Mouse (Mus musculus) natural killer cell, adult 2 months (primary cell): Measurements from ENCODE around the gene Acat1.

Experiments
- DNase-seq, 2 experiments: peaks; one replicate each; pipeline ENCODE4 v3.0.0; 2022; ENCODE audit warnings: low spot score in 2 of 2

The Acat1 gene

GRCm38 (mm10) chr9:53535416-53536320 lies 74.5 kb downstream of the Acat1 start:
- peak; percentile 7 to 14 for DNase-seq
